Mouse (Mus musculus): ENCODE data around the gene Exoc2.

Exoc2 gene

DNA sequence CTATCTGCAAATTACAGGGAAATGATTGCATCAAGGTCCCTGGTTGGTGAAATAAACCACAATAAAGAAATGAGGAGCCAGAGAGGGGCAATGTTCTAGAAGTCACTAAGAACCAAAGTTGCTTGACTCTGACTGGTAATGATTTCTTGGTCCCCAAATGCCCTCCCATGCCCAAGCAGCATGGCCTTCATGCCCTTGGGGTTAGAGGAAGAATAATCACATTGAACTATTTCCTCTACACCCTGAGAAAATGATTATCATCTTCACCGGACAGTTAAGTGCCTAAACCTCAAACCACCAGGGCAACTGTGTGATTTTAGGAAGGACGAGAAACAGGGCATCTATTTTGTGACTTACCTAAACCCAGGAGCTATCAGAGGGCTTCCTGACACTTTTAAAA is 197.9 kb downstream of the Exoc2 start:
- no peak for DNase-seq (ENCODE audit: low read depth, low spot score)

DNA sequence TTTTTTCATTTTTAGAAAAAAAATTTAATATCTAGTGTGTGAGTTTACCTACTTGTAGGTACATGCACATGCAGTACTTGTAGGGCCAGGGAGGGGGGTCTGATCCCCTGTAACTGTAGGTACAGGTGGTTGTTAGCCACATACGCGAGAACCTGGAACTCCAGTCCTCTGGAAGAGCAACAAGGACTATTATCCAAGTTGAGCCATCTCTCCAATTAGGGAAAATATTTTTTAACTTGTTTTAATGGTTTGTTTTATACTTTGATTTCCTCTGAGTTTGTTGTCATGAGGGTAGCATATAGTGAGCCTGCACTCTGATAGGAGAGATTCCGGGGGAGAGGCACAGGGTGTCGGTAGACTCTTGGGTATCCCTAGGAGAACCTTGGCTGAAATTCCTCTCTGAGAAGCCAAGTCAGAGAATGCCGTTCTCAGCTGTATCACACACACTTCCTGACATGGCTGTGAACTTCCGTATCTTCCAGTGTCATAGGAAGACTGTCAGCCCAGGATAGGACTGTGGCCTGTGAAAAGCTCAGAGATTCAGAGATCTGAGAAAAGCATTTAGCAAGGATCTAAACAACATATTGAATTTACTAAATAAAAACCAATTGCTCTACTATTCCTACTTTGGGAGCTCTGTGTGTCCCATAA is 206.3 kb downstream of the Exoc2 start:
- no peak for DNase-seq (ENCODE audit: low read depth, low spot score)

DNA sequence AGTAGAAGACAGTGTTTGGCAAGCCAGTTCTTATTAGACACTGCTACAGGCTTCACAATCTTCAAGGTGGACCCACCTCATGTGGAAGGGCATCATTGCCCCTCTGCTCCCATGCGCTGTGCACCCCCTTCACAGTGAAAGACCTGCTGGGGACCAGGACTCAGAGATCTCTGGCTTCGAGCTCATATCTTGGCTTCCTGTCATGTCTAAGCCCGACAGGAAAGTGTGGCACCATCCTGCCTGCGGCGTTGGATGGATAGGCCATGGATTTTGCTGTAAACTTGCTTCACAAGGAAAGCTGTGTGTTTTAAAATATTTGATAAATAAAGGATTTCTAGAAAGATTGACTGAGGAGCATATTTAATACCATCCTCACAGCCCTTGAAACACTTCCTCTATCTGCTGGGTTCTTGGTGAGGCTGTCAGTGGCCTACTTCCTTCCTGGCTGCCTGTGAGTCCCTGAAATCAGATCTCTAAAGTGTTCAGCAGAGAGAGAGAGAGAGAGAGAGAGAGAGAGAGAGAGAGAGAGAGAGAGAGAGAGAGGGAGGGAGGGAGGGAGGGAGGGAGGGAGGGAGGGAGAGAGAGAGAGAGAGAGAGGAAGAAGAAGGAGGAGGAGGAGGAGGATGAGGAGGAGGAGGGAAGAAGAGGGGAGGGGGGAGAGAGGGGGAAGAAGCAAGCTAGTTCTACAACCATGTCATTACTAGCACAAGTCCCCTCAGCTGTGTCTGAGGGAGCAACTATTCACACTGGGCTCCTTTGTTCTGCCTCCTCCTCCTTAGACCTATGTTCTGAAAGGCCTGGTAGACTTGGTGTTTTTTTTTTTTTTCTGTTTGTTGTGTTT is 207.0 kb downstream of the Exoc2 start:
- DNase-seq (ENCODE audit: low read depth, low spot score) = no peak

DNA sequence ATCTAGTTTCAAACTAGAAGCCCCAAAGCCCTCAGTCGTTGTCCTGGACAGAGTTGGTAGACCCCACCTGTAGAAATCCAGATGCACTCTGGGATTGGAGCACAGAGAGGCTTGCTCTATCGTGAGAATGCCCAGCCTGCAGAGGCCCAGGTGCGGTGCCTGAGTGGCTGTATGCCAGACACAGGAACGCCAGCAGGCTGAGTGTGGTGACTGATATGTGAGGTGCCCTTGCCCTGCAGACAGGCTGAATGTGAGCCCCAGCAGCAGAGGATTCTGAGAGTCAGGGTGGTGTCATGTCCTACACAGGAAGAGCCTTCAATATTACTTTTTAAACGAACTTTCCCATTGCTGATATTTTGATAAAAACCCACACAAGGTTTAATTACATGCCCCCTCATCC is 208.0 kb downstream of the Exoc2 start:
- no peak for DNase-seq (ENCODE audit: low read depth, low spot score)

DNA sequence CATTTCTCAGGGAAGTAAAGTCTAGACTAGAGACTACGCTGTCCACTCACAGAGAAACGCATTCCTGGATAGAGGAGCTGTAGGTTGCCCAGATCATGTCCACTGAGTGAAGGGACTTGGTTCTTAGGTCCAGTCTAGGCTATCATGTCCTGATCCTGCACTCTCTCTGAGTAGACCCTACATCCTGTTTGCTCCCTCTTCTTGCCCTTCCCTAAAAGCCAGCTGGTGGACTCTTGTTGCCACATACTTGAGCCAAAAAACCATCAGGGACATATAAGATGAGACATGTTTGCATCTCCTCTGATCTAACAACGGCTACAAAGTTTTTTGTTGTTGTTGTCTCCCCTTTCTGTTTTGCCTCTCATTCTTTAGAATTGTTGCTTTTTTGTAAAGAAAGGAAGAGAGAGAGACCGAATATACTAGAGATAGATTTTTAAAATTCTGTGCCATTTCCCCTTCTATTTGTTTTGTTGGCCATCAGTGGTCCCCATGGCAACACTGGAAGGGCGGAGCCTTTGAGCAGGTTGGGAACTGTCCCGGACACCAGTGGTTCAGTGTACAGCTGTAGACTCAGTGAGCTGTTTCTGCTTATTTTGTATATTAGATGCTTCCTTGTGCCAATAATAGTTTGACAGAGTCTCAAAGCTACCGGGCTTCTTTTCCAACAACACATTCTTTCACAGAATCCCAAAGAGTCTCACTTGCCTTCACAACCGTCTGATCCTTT is 209.7 kb downstream of the Exoc2 start:
- DNase-seq (ENCODE audit: low read depth, low spot score) = no peak
